Mouse (Mus musculus) embryonic facial prominence, embryonic 14.5 days (tissue): ENCODE measurements around the gene Zrsr1. TPM values are rescaled to one million over a fixed set of nuclear protein-coding genes. Genes with fewer than 3 reads are reported as not detected.

Source experiments
- ATAC-seq: fragments of 200-750 bp; cut with Nextera tagmentation; 2 replicates; pipeline ENCODE4 v1.8.0; 2017; ENCODE audit warnings: low read depth, moderate number of reproducible peaks, moderate TSS enrichment
- DNase-seq: peaks from one replicate; pipeline ENCODE4 v3.0.0-alpha.2; 2015; ENCODE audit warnings: low spot score
- H3K27ac ChIP-seq: fragments of 300-500 bp; sonication (generic); replicated peaks from 2 replicates; pipeline ENCODE4 v1.5.1; 2014; ENCODE audit warnings: low read depth, mild to moderate bottlenecking, low read length, moderate library complexity
- H3K27me3 ChIP-seq: fragments of 300-500 bp; sonication (generic); replicated peaks from 2 replicates; pipeline ENCODE4 v1.6.1; 2014; ENCODE audit warnings: low read length; ENCODE audit not compliant: control insufficient read depth, insufficient read depth
- H3K36me3 ChIP-seq: fragments of 300-500 bp; sonication (generic); 2 replicates; pipeline ENCODE4 v1.6.1; 2014; ENCODE audit warnings: low read length, mixed read lengths; ENCODE audit not compliant: control insufficient read depth, insufficient read depth
- H3K4me1 ChIP-seq: fragments of 300-500 bp; sonication (generic); 2 replicates; pipeline ENCODE4 v1.6.1; 2014; ENCODE audit warnings: antibody characterized with exemption, low read length; ENCODE audit not compliant: control insufficient read depth, insufficient read depth
- H3K4me2 ChIP-seq: fragments of 300-500 bp; sonication (generic); 2 replicates; pipeline ENCODE4 v1.6.1; 2014; ENCODE audit warnings: low read depth, mild to moderate bottlenecking, low read length, moderate library complexity, mixed read lengths
- H3K4me3 ChIP-seq: fragments of 300-500 bp; sonication (generic); 2 replicates; pipeline ENCODE4 v1.5.1; 2014; ENCODE audit warnings: low read depth, mild to moderate bottlenecking, low read length
- H3K9ac ChIP-seq: fragments of 300-500 bp; sonication (generic); 2 replicates; pipeline ENCODE4 v1.6.1; 2014; ENCODE audit warnings: low read depth, mild to moderate bottlenecking, low read length, moderate library complexity, mixed read lengths
- H3K9me3 ChIP-seq: fragments of 300-500 bp; sonication (generic); 2 replicates; pipeline ENCODE4 v1.6.1; 2016; ENCODE audit warnings: low read length; ENCODE audit not compliant: control insufficient read depth
- WGBS: fragments of 180-500 bp; shearing (Covaris S2); extraction: QIAGEN DNeasy Blood & Tissue Kit; methylation state at CpG from one replicate; pipeline ENCODE4 v1.1.7; 2014; 5-methylcytosine and 5-hydroxymethylcytosine counted together
- polyA plus RNA-seq: library from polyadenylated mRNA; unstranded; fragments of >200 nt; fragmentation: Nextera tagmentation; extraction: Ambion mirVana; gene quantifications from 2 replicates; pipeline ENCODE4 v1.2.1, GENCODE M21; 2014

Gene Zrsr1
- polyA plus RNA-seq, 1 experiment from 2014 or later: 3.5 TPM

GRCm38 (mm10) chr11:23008824-23009200, 37.0 kb downstream of the Zrsr1 start:
- Histone ChIP-seq H3K9ac (peak overlapping the region; percentile 78), H3K27ac (peak overlapping the region; percentile 84), H3K36me3 (peaks cover 20% of the 10 kb centered on the region), H3K4me1 (0 out of 2 replicates have a peak, but pooled peaks cover 5% of the 10 kb centered on the region), H3K9me3 (no peaks in the 10 kb centered on the region), H3K4me3 (peak overlapping the region; percentile 66), H3K27me3 (no peaks in the 10 kb centered on the region), H3K4me2 (peak overlapping the region; percentile 70)
- ATAC-seq: no peak
- no peak for DNase-seq
- 33% methylated on average over 4 of the region's 4 CpGs for WGBS

GRCm38 (mm10) chr11:23013096-23013495, 41.3 kb downstream of the Zrsr1 start:
- Histone ChIP-seq H3K4me3 (no peak overlapping the region), H3K36me3 (no peaks in the 10 kb centered on the region), H3K4me1 (no peaks in the 10 kb centered on the region), H3K4me2 (no peak overlapping the region), H3K27me3 (no peaks in the 10 kb centered on the region), H3K27ac (no peak overlapping the region), H3K9ac (no peak overlapping the region), H3K9me3 (no peaks in the 10 kb centered on the region)
- ATAC-seq: no peak
- DNase-seq: peak; percentile 23
- 63% methylated on average over 1 of the region's 1 CpGs for WGBS

- no peaks in the 10 kb centered on the region for H3K36me3 ChIP-seq
- ATAC-seq: no peak
- H3K27ac ChIP-seq: no peak overlapping the region
- no peaks in the 10 kb centered on the region for H3K27me3 ChIP-seq
- H3K9ac ChIP-seq: no peak overlapping the region
- no peak for DNase-seq
- H3K4me3 ChIP-seq: no peak overlapping the region
- H3K9me3 ChIP-seq: no peaks in the 10 kb centered on the region
- 87% methylated on average over 4 of the region's 4 CpGs for WGBS
- no peak overlapping the region for H3K4me2 ChIP-seq
- H3K4me1 ChIP-seq: no peaks in the 10 kb centered on the region
Observed at GRCm38 (mm10) chr11:23013580-23014294, 41.9 kb downstream of the Zrsr1 start.

GRCm38 (mm10) chr11:23014996-23015395, 43.2 kb downstream of the Zrsr1 start:
- DNase-seq (no peak), ATAC-seq (no peak)
- Histone ChIP-seq H3K4me1 (no peaks in the 10 kb centered on the region), H3K4me3 (no peak overlapping the region), H3K9ac (no peak overlapping the region), H3K4me2 (no peak overlapping the region), H3K27me3 (no peaks in the 10 kb centered on the region), H3K27ac (no peak overlapping the region), H3K9me3 (no peaks in the 10 kb centered on the region), H3K36me3 (no peaks in the 10 kb centered on the region)
- 65% methylated on average over 6 of the region's 6 CpGs for WGBS

- Histone ChIP-seq H3K4me1 (no peaks in the 10 kb centered on the region), H3K4me3 (no peak overlapping the region), H3K27me3 (no peaks in the 10 kb centered on the region), H3K36me3 (no peaks in the 10 kb centered on the region), H3K9me3 (no peaks in the 10 kb centered on the region), H3K9ac (no peak overlapping the region), H3K4me2 (no peak overlapping the region), H3K27ac (no peak overlapping the region)
- DNase-seq: no peak
- WGBS: 92% methylated on average over 4 of the region's 4 CpGs
- ATAC-seq: no peak
Observed at GRCm38 (mm10) chr11:23017943-23018342, 46.1 kb downstream of the Zrsr1 start.

- Histone ChIP-seq H3K4me2 (no peak overlapping the region), H3K27ac (peak overlapping the region; percentile 44; the same call in 1 of the 2 replicates), H3K36me3 (no peaks in the 10 kb centered on the region), H3K9me3 (no peaks in the 10 kb centered on the region), H3K4me3 (no peak overlapping the region), H3K9ac (peak overlapping the region; percentile 37), H3K4me1 (no peaks in the 10 kb centered on the region), H3K27me3 (no peaks in the 10 kb centered on the region)
- DNase-seq (no peak), ATAC-seq (no peak)
- WGBS: 52% methylated on average over 24 of the region's 24 CpGs
Observed at GRCm38 (mm10) chr11:23020116-23020770, 48.4 kb downstream of the Zrsr1 start.

- ATAC-seq (no peak), DNase-seq (no peak)
- H3K4me1 ChIP-seq: no peaks in the 10 kb centered on the region
- no peak overlapping the region for H3K4me2 ChIP-seq
- no peak overlapping the region for H3K4me3 ChIP-seq
- H3K9ac ChIP-seq: no peak overlapping the region
- 92% methylated on average over 14 of the region's 14 CpGs for WGBS
- H3K27ac ChIP-seq: no peak overlapping the region
- no peaks in the 10 kb centered on the region for H3K9me3 ChIP-seq
- H3K36me3 ChIP-seq: no peaks in the 10 kb centered on the region
- H3K27me3 ChIP-seq: no peaks in the 10 kb centered on the region
Observed at GRCm38 (mm10) chr11:23020841-23021240, 49.0 kb downstream of the Zrsr1 start.

GRCm38 (mm10) chr11:23023155-23023554, 51.4 kb downstream of the Zrsr1 start:
- H3K9me3 ChIP-seq: no peaks in the 10 kb centered on the region
- no peak overlapping the region for H3K4me3 ChIP-seq
- no peak for DNase-seq
- no peak overlapping the region for H3K27ac ChIP-seq
- no peaks in the 10 kb centered on the region for H3K36me3 ChIP-seq
- H3K4me2 ChIP-seq: no peak overlapping the region
- no peaks in the 10 kb centered on the region for H3K27me3 ChIP-seq
- no peaks in the 10 kb centered on the region for H3K4me1 ChIP-seq
- no peak overlapping the region for H3K9ac ChIP-seq
- ATAC-seq: no peak
- 93% methylated on average over 2 of the region's 2 CpGs for WGBS

- Histone ChIP-seq H3K27ac (no peak overlapping the region), H3K4me2 (no peak overlapping the region), H3K27me3 (no peaks in the 10 kb centered on the region), H3K4me1 (no peaks in the 10 kb centered on the region), H3K9ac (no peak overlapping the region), H3K36me3 (no peaks in the 10 kb centered on the region), H3K4me3 (no peak overlapping the region), H3K9me3 (no peaks in the 10 kb centered on the region)
- 74% methylated on average over 3 of the region's 3 CpGs for WGBS
- DNase-seq: no peak
- no peak for ATAC-seq
Observed at GRCm38 (mm10) chr11:23024169-23024568, 52.4 kb downstream of the Zrsr1 start.
